Mouse (Mus musculus) adrenal gland, adult 18-20 months (tissue): Measurements from ENCODE around the gene Fbxl12. TPM values are rescaled to one million over a fixed set of nuclear protein-coding genes. Genes with fewer than 3 reads are reported as not detected.

Experiments used
- DNase-seq, 2 experiments: peaks; one replicate each; pipeline ENCODE4 v3.0.0; 2021 to 2022; ENCODE audit warnings: low spot score in 2 of 2
- total RNA-seq, 2 experiments: library from RNA; stranded (reverse); gene quantifications; 1 replicate in 1 of 2; 2 replicates in 1 of 2; pipeline ENCODE4 v1.2.3; 2021

Gene Fbxl12
- total RNA-seq, 2 experiments from 2014 or later = 18.3 to 19.4 TPM

GRCm38 (mm10) chr9:20576591-20576990 lies 68.0 kb downstream of the Fbxl12 start:
- DNase-seq = no peak

GRCm38 (mm10) chr9:20571060-20571459 lies 73.5 kb downstream of the Fbxl12 start:
- DNase-seq = no peak

Other genes starting within 250 kb of the Fbxl12 start
- gene Zfp26, start 184.6 kb downstream of the Fbxl12 start, total RNA-seq = 10 to 100 TPM; 15.5 to 17.3 TPM
- gene Zfp426, start 152.0 kb downstream of the Fbxl12 start, total RNA-seq = 10 to 100 TPM; 20.4 to 20.9 TPM
- gene Zfp266, start 123.3 kb downstream of the Fbxl12 start, total RNA-seq = 10 to 100 TPM; 31.0 to 34.2 TPM
- 1 to 10 TPM; 5.9 to 6.7 TPM for gene Zfp846, start 63.5 kb downstream of the Fbxl12 start, total RNA-seq
- 100 to 1,000 TPM; 352 to 436 TPM for gene Ubl5, start 1.9 kb downstream of the Fbxl12 start, total RNA-seq
- 10 to 100 TPM; 24.9 to 27.7 TPM for gene Pin1, start 7.3 kb upstream of the Fbxl12 start, total RNA-seq
- gene Olfm2, start 101.6 kb upstream of the Fbxl12 start, total RNA-seq = under 1 TPM; 0.53 to 0.58 TPM
- 100 to 1,000 TPM; 123 to 412 TPM for gene Col5a3, start 170.3 kb upstream of the Fbxl12 start, total RNA-seq
- gene Rdh8, start 173.7 kb upstream of the Fbxl12 start, total RNA-seq = not detected
- 10 to 100 TPM; 14.7 to 17.5 TPM for gene A230050P20Rik, start 223.9 kb upstream of the Fbxl12 start, total RNA-seq
- 1 to 10 TPM; 3.2 to 3.6 TPM for gene Angptl6, start 235.0 kb upstream of the Fbxl12 start, total RNA-seq
- 10 to 100 TPM; 39.8 to 41.1 TPM for gene Ppan, start 243.4 kb upstream of the Fbxl12 start, total RNA-seq